Mouse (Mus musculus) lung, postnatal 0 days (tissue): ENCODE measurements around the gene Cuta. TPM values are rescaled to one million over a fixed set of nuclear protein-coding genes. Genes with fewer than 3 reads are reported as not detected.
"Not testable (repeated sequence)": the region's sequence is repeated elsewhere in the genome, so short reads cannot be mapped to it uniquely, and the experiment has no call there.

ENCODE experiments used
- ATAC-seq: fragments of 200-750 bp; cut with Nextera tagmentation; 2 replicates; pipeline ENCODE4 v1.8.0; 2017; ENCODE audit warnings: moderate library complexity
- DNase-seq: peaks from one replicate; pipeline ENCODE4 v3.0.0-alpha.2; 2016; ENCODE audit warnings: low spot score
- H3K27ac ChIP-seq: fragments of 300-500 bp; sonication (generic); 2 replicates; pipeline ENCODE4 v1.5.1; 2014; ENCODE audit warnings: antibody characterized with exemption, mild to moderate bottlenecking, low read length, mixed read lengths
- H3K27me3 ChIP-seq: fragments of 300-500 bp; sonication (generic); replicated peaks from 2 replicates; pipeline ENCODE4 v1.6.1; 2014; ENCODE audit warnings: low read length, mixed read lengths; ENCODE audit not compliant: insufficient read depth
- H3K36me3 ChIP-seq: fragments of 300-500 bp; sonication (generic); 2 replicates; pipeline ENCODE4 v1.6.1; 2014; ENCODE audit warnings: low read length, mixed read lengths; ENCODE audit not compliant: insufficient read depth
- H3K4me1 ChIP-seq: fragments of 300-500 bp; sonication (generic); 2 replicates; pipeline ENCODE4 v1.6.1; 2014; ENCODE audit warnings: antibody characterized with exemption, low read depth, low read length, mixed read lengths; ENCODE audit not compliant: insufficient read depth
- H3K4me2 ChIP-seq: fragments of 300-500 bp; sonication (generic); replicated peaks from 2 replicates; pipeline ENCODE4 v1.6.1; 2014; ENCODE audit warnings: low read depth, mild to moderate bottlenecking, low read length, moderate library complexity, mixed read lengths
- H3K4me3 ChIP-seq: fragments of 300-500 bp; sonication (generic); 2 replicates; pipeline ENCODE4 v1.5.1; 2014; ENCODE audit warnings: low read depth, low read length
- H3K9ac ChIP-seq: fragments of 300-500 bp; sonication (generic); replicated peaks from 2 replicates; pipeline ENCODE4 v1.6.1; 2014; ENCODE audit warnings: low read depth, mild to moderate bottlenecking
- H3K9me3 ChIP-seq: fragments of 300-500 bp; sonication (generic); 2 replicates; pipeline ENCODE4 v1.6.1; 2016; ENCODE audit warnings: low read length, mixed read lengths
- CTCF ChIP-seq: IDR thresholded peaks from 2 replicates; pipeline ENCODE4 v1.5.1; 2016; ENCODE audit warnings: antibody characterized with exemption, mild to moderate bottlenecking
- EP300 ChIP-seq: IDR thresholded peaks from 2 replicates; pipeline ENCODE4 v1.6.1; 2016; ENCODE audit warnings: antibody characterized with exemption, mild to moderate bottlenecking, control low read depth
- WGBS: fragments of 180-500 bp; shearing (Covaris S2); extraction: QIAGEN DNeasy Blood & Tissue Kit; methylation state at CpG from one replicate; pipeline ENCODE4 v1.1.7; 2014; 5-methylcytosine and 5-hydroxymethylcytosine counted together
- polyA plus RNA-seq: library from polyadenylated mRNA; unstranded; fragments of >200 nt; fragmentation: Nextera tagmentation; extraction: Ambion mirVana; gene quantifications from 2 replicates; pipeline ENCODE4 v1.2.1, GENCODE M21; 2015

The Cuta gene
- polyA plus RNA-seq, 1 experiment from 2014 or later = 180 TPM

GRCm38 (mm10) chr17:26935027-26935426 is 4.3 kb downstream of the Cuta start:
- Histone ChIP-seq H3K4me2 (no peak overlapping the region), H3K27me3 (no peaks in the 10 kb centered on the region), H3K9me3 (no peaks in the 10 kb centered on the region), H3K36me3 (no peaks in the 10 kb centered on the region), H3K4me1 (peaks cover 24% of the 10 kb centered on the region), H3K9ac (no peak overlapping the region), H3K27ac (no peak overlapping the region), H3K4me3 (no peak overlapping the region)
- no peak for DNase-seq
- no peak for ATAC-seq
- TF ChIP-seq EP300 (no peak), CTCF (no peak)
- 85% methylated on average over 9 of the region's 9 CpGs for WGBS

- Histone ChIP-seq H3K9ac (no peak overlapping the region; the same call in 1 of the 2 replicates), H3K36me3 (no peaks in the 10 kb centered on the region), H3K9me3 (no peaks in the 10 kb centered on the region), H3K27ac (no peak overlapping the region), H3K4me2 (peak overlapping the region; percentile 96), H3K27me3 (no peaks in the 10 kb centered on the region), H3K4me1 (peaks cover 21% of the 10 kb centered on the region), H3K4me3 (peak overlapping the region; percentile 85; the same call in 1 of the 2 replicates)
- ATAC-seq (no peak), DNase-seq (no peak)
- 80% methylated on average over 16 of the region's 16 CpGs for WGBS
- TF ChIP-seq EP300 = no peak
- TF ChIP-seq CTCF = no peak
Measured at GRCm38 (mm10) chr17:26933885-26934827, 5.2 kb downstream of the Cuta start.

GRCm38 (mm10) chr17:26933419-26933818 is 6.0 kb downstream of the Cuta start:
- no peaks in the 10 kb centered on the region for H3K36me3 ChIP-seq
- ATAC-seq = peak; percentile 3; the same call in 1 of the 2 replicates
- H3K27ac ChIP-seq = peak overlapping the region; percentile 85
- 6% methylated on average over 13 of the region's 13 CpGs for WGBS
- H3K4me1 ChIP-seq = peaks cover 16% of the 10 kb centered on the region
- H3K4me3 ChIP-seq = peak overlapping the region; percentile 85
- DNase-seq = peak; percentile 46
- peak overlapping the region; percentile 96 for H3K4me2 ChIP-seq
- no peaks in the 10 kb centered on the region for H3K9me3 ChIP-seq
- H3K27me3 ChIP-seq = no peaks in the 10 kb centered on the region
- TF ChIP-seq CTCF = no peak
- TF ChIP-seq EP300 = no peak
- H3K9ac ChIP-seq = peak overlapping the region; percentile 84

GRCm38 (mm10) chr17:26932839-26933398 is 6.5 kb downstream of the Cuta start, which contains the start of gene Phf1:
TSS of gene Phf1 (plus strand) at chr17:26933052.
- peak within 1 kb of the TSS; percentile 84 for H3K9ac ChIP-seq
- H3K36me3 ChIP-seq = no peaks in the 10 kb centered on the region
- peak; percentile 91 for ATAC-seq
- peak within 1 kb of the TSS; percentile 85 for H3K27ac ChIP-seq
- under 1% methylated on average over 36 of the region's 43 CpGs for WGBS
- no peaks in the 10 kb centered on the region for H3K27me3 ChIP-seq
- no peak for TF ChIP-seq EP300
- TF ChIP-seq CTCF = peak; percentile 14; the same call in 1 of the 2 replicates
- DNase-seq = peak; percentile 96
- H3K4me2 ChIP-seq = peak within 1 kb of the TSS; percentile 96
- H3K4me3 ChIP-seq = peak within 1 kb of the TSS; percentile 85
- peaks cover 11% of the 10 kb centered on the region for H3K4me1 ChIP-seq
- H3K9me3 ChIP-seq = no peaks in the 10 kb centered on the region

- not testable (repeated sequence) for H3K9me3 ChIP-seq, H3K4me1 ChIP-seq, ATAC-seq, H3K27me3 ChIP-seq, H3K4me2 ChIP-seq, H3K4me3 ChIP-seq, H3K9ac ChIP-seq, H3K36me3 ChIP-seq
- H3K27ac ChIP-seq = peak overlapping the region; percentile 85; the same call in 1 of the 2 replicates
- 56% methylated on average over 7 of the region's 7 CpGs for WGBS
- peak; percentile 60 for DNase-seq
- peak; percentile 78 for TF ChIP-seq CTCF
Measured at GRCm38 (mm10) chr17:26931795-26932194, 7.6 kb downstream of the Cuta start.

GRCm38 (mm10) chr17:26925414-26925813 is 14.0 kb downstream of the Cuta start:
- not testable (repeated sequence) for H3K36me3 ChIP-seq, DNase-seq, ATAC-seq, H3K4me3 ChIP-seq, H3K27ac ChIP-seq, H3K9me3 ChIP-seq, H3K9ac ChIP-seq, H3K4me2 ChIP-seq, H3K4me1 ChIP-seq, H3K27me3 ChIP-seq
- WGBS = 95% methylated on average over 9 of the region's 9 CpGs

- not testable (repeated sequence) for H3K36me3 ChIP-seq, H3K27me3 ChIP-seq, DNase-seq, H3K9me3 ChIP-seq, H3K4me3 ChIP-seq, H3K4me2 ChIP-seq, H3K27ac ChIP-seq, H3K9ac ChIP-seq, H3K4me1 ChIP-seq, ATAC-seq
- 86% methylated on average over 5 of the region's 6 CpGs for WGBS
Measured at GRCm38 (mm10) chr17:26922368-26922767, 17.0 kb downstream of the Cuta start.

GRCm38 (mm10) chr17:26919516-26919915 is 19.9 kb downstream of the Cuta start:
- 53% methylated on average over 2 of the region's 2 CpGs for WGBS
- not testable (repeated sequence) for H3K27me3 ChIP-seq, H3K4me2 ChIP-seq, H3K36me3 ChIP-seq, H3K27ac ChIP-seq, H3K4me3 ChIP-seq, H3K4me1 ChIP-seq, ATAC-seq, H3K9ac ChIP-seq, DNase-seq, H3K9me3 ChIP-seq
